ENCODE assay signal across 11 mouse cellular contexts in the genomic region with DNA sequence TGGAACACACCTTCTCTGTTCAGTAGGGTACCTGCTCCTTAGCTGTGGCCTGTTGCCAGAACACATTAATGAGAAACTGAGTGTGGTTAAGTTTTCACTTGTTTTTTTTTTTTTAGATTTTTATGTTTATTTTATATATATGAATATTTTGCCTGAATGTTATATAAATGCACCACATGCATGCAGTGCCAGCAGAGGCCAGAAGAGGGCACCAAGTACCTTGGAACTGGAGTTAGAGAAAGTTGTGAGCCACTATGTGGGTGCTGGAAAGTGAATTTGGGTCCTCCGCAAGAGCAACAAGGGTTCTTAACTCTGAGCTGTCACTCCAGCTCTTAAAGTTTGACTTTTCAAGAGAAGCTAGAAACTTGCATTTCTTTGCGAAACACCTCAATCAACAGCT. TPM values are rescaled to one million over a fixed set of nuclear protein-coding genes. Genes with fewer than 3 reads are reported as not detected.
DNase-seq lines count a peak whose midpoint lies in the region; ATAC-seq and TF ChIP-seq lines count a peak whose summit lies in the region.
"Had no signal": no experiment of that assay in that cellular context is flagged by ENCODE, and none has a peak within 500 bp of the region (broad histone marks: within the 10 kb centered on the region; RNA-seq: fewer than 3 reads in every experiment).

No protein-coding gene starts in this region.

- no peaks in the 10 kb centered on the region for H3K79me2 ChIP-seq in liver, adult 2 months (ENCODE audit: control insufficient read depth, insufficient read depth, low read length)

- no peaks in the 10 kb centered on the region for H3K9me3 ChIP-seq in liver, embryonic 11.5 days (ENCODE audit: control insufficient read depth, low read length)
- H3K9me3 ChIP-seq: lung, embryonic 15.5 days; stomach, embryonic 15.5 days had no signal

- H3K9ac ChIP-seq in liver, adult 2 months (ENCODE audit: low read depth, low read length), result no peak overlapping the region
- H3K9ac ChIP-seq in liver, embryonic 11.5 days (ENCODE audit: low read depth, low read length), result no peak overlapping the region
- H3K9ac ChIP-seq: lung, embryonic 15.5 days; stomach, embryonic 15.5 days had no signal

- peak; percentile 54; the same call in 1 of the 2 replicates for TF ChIP-seq CTCF in liver, adult 2 months (IDR thresholded peaks at IDR 0.05; ENCODE audit: low read depth, low read length)

- H3K4me2 ChIP-seq in liver, embryonic 11.5 days, result no peak overlapping the region
- H3K4me2 ChIP-seq: lung, embryonic 15.5 days; stomach, embryonic 15.5 days had no signal

- no peak for TF ChIP-seq POLR2A in liver, adult 2 months (IDR thresholded peaks at IDR 0.05; ENCODE audit: extremely low read depth, insufficient read depth, low read length)

- H3K4me1 ChIP-seq in liver, adult 2 months (ENCODE audit: control insufficient read depth, insufficient read depth, low read length), result no peaks in the 10 kb centered on the region
- no peaks in the 10 kb centered on the region for H3K4me1 ChIP-seq in liver, embryonic 11.5 days (replicated peaks; ENCODE audit: control insufficient read depth, insufficient read depth, low read length)
- H3K4me1 ChIP-seq: lung, embryonic 15.5 days; stomach, embryonic 15.5 days had no signal

- no peak overlapping the region for H3K4me3 ChIP-seq in liver, adult 2 months (ENCODE audit: insufficient read depth, low read depth, low read length)
- no peak overlapping the region for H3K4me3 ChIP-seq in liver, embryonic 11.5 days (ENCODE audit: low read depth, low read length)
- H3K4me3 ChIP-seq: lung, embryonic 15.5 days; stomach, embryonic 15.5 days had no signal

- no peaks in the 10 kb centered on the region; the same call in 1 of the 2 replicates for H3K36me3 ChIP-seq in liver, adult 2 months (ENCODE audit: control insufficient read depth, insufficient read depth, low read length)
- H3K36me3 ChIP-seq in liver, embryonic 11.5 days (ENCODE audit: control insufficient read depth, insufficient read depth, low read length), result no peaks in the 10 kb centered on the region
- H3K36me3 ChIP-seq: lung, embryonic 15.5 days; stomach, embryonic 15.5 days had no signal

- peak; percentile 17 to 22 for DNase-seq in adrenal gland, adult 18-20 months (ENCODE audit: low spot score in 2 of 2)
- no peak for DNase-seq in adrenal gland, postnatal 4 days (ENCODE audit: low spot score in 2 of 2)
- DNase-seq in liver, adult 2 months (ENCODE audit: extremely low read depth, low read depth, low spot score), result peak; percentile 13
- DNase-seq in liver, embryonic 11.5 days (ENCODE audit: low spot score), result no peak
- DNase-seq in cerebellum, adult 9-10 months, result peak; percentile 61
- DNase-seq in kidney, postnatal 25 days, result peak; percentile 35 to 47
- peak; percentile 10 for DNase-seq in ovary, postnatal 36 days (ENCODE audit: low spot score)

- 100% methylated on average over 2 of the region's 2 CpGs for WGBS in liver, adult 2 months
- WGBS in liver, embryonic 11.5 days, result 90% methylated on average over 2 of the region's 2 CpGs

- no peaks in the 10 kb centered on the region for H3K27me3 ChIP-seq in liver, adult 2 months (ENCODE audit: control insufficient read depth, insufficient read depth, low read length)
- H3K27me3 ChIP-seq in liver, embryonic 11.5 days (replicated peaks; ENCODE audit: control insufficient read depth, insufficient read depth, low read length), result no peaks in the 10 kb centered on the region
- H3K27me3 ChIP-seq: lung, embryonic 15.5 days; stomach, embryonic 15.5 days had no signal

- no peak for ATAC-seq in liver, embryonic 11.5 days (replicated peaks; ENCODE audit: low FRiP score)
- ATAC-seq in monocyte, adult 5-6 weeks (replicated peaks; ENCODE audit: insufficient number of reproducible peaks, low FRiP score, low TSS enrichment, poor library complexity, severe bottlenecking), result no peak

- no peak overlapping the region for H3K27ac ChIP-seq in liver, adult 2 months (replicated peaks; ENCODE audit: insufficient read depth, low read depth, low read length)
- no peak overlapping the region for H3K27ac ChIP-seq in liver, embryonic 11.5 days (ENCODE audit: low read depth, low read length)
- H3K27ac ChIP-seq: lung, embryonic 15.5 days; stomach, embryonic 15.5 days had no signal

RNA-seq across cellular contexts. Expression of gene Slc25a14, which starts 20.9 kb away (rescaled TPM):
- 10 to 100 TPM; 10.1 to 13.0 TPM for total RNA-seq in adrenal gland, adult 18-20 months (2021)
- total RNA-seq in adrenal gland, postnatal 4 days (2021), result 1 to 10 TPM; 9.1 to 9.5 TPM
- 3.2 and 4.4 TPM in 2 replicates for total RNA-seq in liver, adult 2 months (2014; rRNA removed)
- polyA plus RNA-seq in liver, adult 2 months (2012; rRNA removed), result 0.98 and 1.3 TPM in 2 replicates
- polyA plus RNA-seq in liver, embryonic 11.5 days (2014; fragmentation: Nextera tagmentation; extraction: Ambion mirVana), result 10.6 and 11.4 TPM in 2 replicates
- total RNA-seq in monocyte, adult 5-6 weeks (2017), result 5.8 to 11.1 TPM (median 7.9 TPM) in 3 replicates

RNA-seq across cellular contexts. Expression of gene Gpr119, which starts 30.2 kb away (rescaled TPM):
- not detected for total RNA-seq in adrenal gland, adult 18-20 months (2021)
- under 1 TPM; 0.31 to 0.34 TPM for total RNA-seq in adrenal gland, postnatal 4 days (2021)
- total RNA-seq in liver, adult 2 months (2014; rRNA removed), result not detected in 2 replicates
- polyA plus RNA-seq in liver, adult 2 months (2012; rRNA removed), result not detected in 2 replicates
- polyA plus RNA-seq in liver, embryonic 11.5 days (2014; fragmentation: Nextera tagmentation; extraction: Ambion mirVana), result 0.07 TPM in 1 of 2 replicates, not detected in the other
- not detected in 3 replicates for total RNA-seq in monocyte, adult 5-6 weeks (2017)
- polyA plus RNA-seq: frontal cortex, adult 2 months; lung, embryonic 15.5 days had no signal

RNA-seq across cellular contexts. Expression of gene Zfp280c, which starts 49.8 kb away (rescaled TPM):
- 10 to 100 TPM in 1 of 2 experiments, 1 to 10 TPM in 1; 7.9 to 10.3 TPM for total RNA-seq in adrenal gland, adult 18-20 months (2021)
- total RNA-seq in adrenal gland, postnatal 4 days (2021), result 10 to 100 TPM; 26.3 to 27.1 TPM
- total RNA-seq in liver, adult 2 months (2014; rRNA removed), result 4.2 and 5.2 TPM in 2 replicates
- 1.2 and 1.9 TPM in 2 replicates for polyA plus RNA-seq in liver, adult 2 months (2012; rRNA removed)
- polyA plus RNA-seq in liver, embryonic 11.5 days (2014; fragmentation: Nextera tagmentation; extraction: Ambion mirVana), result 10.7 and 11.9 TPM in 2 replicates
- total RNA-seq in monocyte, adult 5-6 weeks (2017), result 6.9 to 21.2 TPM (median 11.5 TPM) in 3 replicates

RNA-seq across cellular contexts. Expression of gene Rbmx2, which starts 50.7 kb away (rescaled TPM):
- total RNA-seq in adrenal gland, adult 18-20 months (2021), result 1 to 10 TPM; 2.1 to 2.3 TPM
- total RNA-seq in adrenal gland, postnatal 4 days (2021), result 1 to 10 TPM; 7.1 to 8.0 TPM
- 0.74 and 1.0 TPM in 2 replicates for total RNA-seq in liver, adult 2 months (2014; rRNA removed)
- 0.21 and 0.39 TPM in 2 replicates for polyA plus RNA-seq in liver, adult 2 months (2012; rRNA removed)
- 20.4 and 24.5 TPM in 2 replicates for polyA plus RNA-seq in liver, embryonic 11.5 days (2014; fragmentation: Nextera tagmentation; extraction: Ambion mirVana)
- 11.4 to 17.2 TPM (median 17.0 TPM) in 3 replicates for total RNA-seq in monocyte, adult 5-6 weeks (2017)

Comparison
In these comparisons a context has a peak if more than half of its experiments do, and no peak if none do; other contexts are left out.
1. DNase-seq: peak in adrenal gland, adult 18-20 months (2 of 2), liver, adult 2 months (single experiment), cerebellum, adult 9-10 months (single experiment), kidney, postnatal 25 days (2 of 2) and ovary, postnatal 36 days (single experiment); none in adrenal gland, postnatal 4 days (0 of 2) and liver, embryonic 11.5 days (single experiment).